Mouse (Mus musculus) MEL (cell line): ENCODE measurements around the gene Rrp12.

ENCODE experiments used
- CHD2 ChIP-seq: IDR thresholded peaks from 2 replicates; pipeline ENCODE4 v1.6.1; 2011; ENCODE audit warnings: low read length, improper control_type of control experiment
- CTCF ChIP-seq, 3 experiments: IDR thresholded peaks in 2 of 3; conservative IDR thresholded peaks in 1 of 3; 2 replicates each; pipeline ENCODE4 v1.5.1; 2011 to 2012; ENCODE audit warnings: low read length in 3 of 3, low read depth in 2 of 3, mild to moderate bottlenecking in 2 of 3, improper control_type of control experiment in 1 of 3, inconsistent platforms in 1 of 3, mixed read lengths in 1 of 3, moderate library complexity in 1 of 3; ENCODE audit not compliant: control insufficient read depth in 1 of 3, insufficient read depth in 1 of 3, poor library complexity in 1 of 3, severe bottlenecking in 1 of 3
- EP300 ChIP-seq, 2 experiments: IDR thresholded peaks; 2 replicates each; pipeline ENCODE4 v1.6.1; 2011; ENCODE audit warnings: improper control_type of control experiment in 2 of 2, low read length in 2 of 2, low read depth in 1 of 2, mild to moderate bottlenecking in 1 of 2
- GATA1 ChIP-seq: IDR thresholded peaks from 2 replicates; pipeline ENCODE4 v1.6.1; 2011; ENCODE audit warnings: low read depth, low read length, improper control_type of control experiment
- MAFK ChIP-seq: IDR thresholded peaks from 2 replicates; pipeline ENCODE4 v1.6.1; 2011; ENCODE audit warnings: low read depth, mild to moderate bottlenecking, low read length, improper control_type of control experiment, borderline replicate concordance
- MEF2A ChIP-seq: IDR thresholded peaks from 2 replicates; pipeline ENCODE4 v1.6.1; 2014; ENCODE audit warnings: low read depth, mild to moderate bottlenecking, inconsistent platforms, low read length, improper control_type of control experiment; ENCODE audit not compliant: poor library complexity, insufficient replicate concordance, severe bottlenecking; ENCODE audit errors: extremely low read depth
- POLR2A ChIP-seq, 2 experiments: IDR thresholded peaks; 2 replicates each; pipeline ENCODE4 v1.6.1; 2011 to 2012; ENCODE audit warnings: low read length in 2 of 2, mild to moderate bottlenecking in 2 of 2, control low read depth in 1 of 2, improper control_type of control experiment in 1 of 2, low read depth in 1 of 2, moderate library complexity in 1 of 2; ENCODE audit not compliant: control insufficient read depth in 1 of 2, insufficient read depth in 1 of 2, poor library complexity in 1 of 2
- TBP ChIP-seq: IDR thresholded peaks from 2 replicates; pipeline ENCODE4 v1.8.0; 2011; ENCODE audit warnings: low read depth, low read length, improper control_type of control experiment
- TCF12 ChIP-seq: IDR thresholded peaks from 2 replicates; pipeline ENCODE4 v1.6.1; 2014; ENCODE audit warnings: low read depth, mild to moderate bottlenecking, inconsistent platforms, low read length, improper control_type of control experiment, moderate library complexity
- UBTF ChIP-seq: IDR thresholded peaks from 2 replicates; pipeline ENCODE4 v1.6.1; 2012; ENCODE audit warnings: low read depth, mild to moderate bottlenecking, inconsistent platforms, low read length, improper control_type of control experiment, moderate library complexity, borderline replicate concordance; ENCODE audit not compliant: insufficient read depth
- USF1 ChIP-seq: IDR thresholded peaks from 2 replicates; pipeline ENCODE4 v1.6.1; 2014; ENCODE audit warnings: low read depth, mild to moderate bottlenecking, inconsistent platforms, low read length, improper control_type of control experiment, moderate library complexity

- TF ChIP-seq TBP, result no peak
- no peak for TF ChIP-seq UBTF
- no peak for TF ChIP-seq GATA1
- no peak for TF ChIP-seq MAFK
- TF ChIP-seq EP300 (IDR thresholded peaks at IDR 0.05; ENCODE audit: low read depth in 1 of 2, low read length in 2 of 2), result no peak
- TF ChIP-seq CTCF (IDR thresholded peaks at IDR 0.05 in 2 of 3, conservative IDR thresholded peaks at IDR 0.05 in 1 of 3; ENCODE audit: control insufficient read depth in 1 of 3, insufficient read depth in 1 of 3, low read depth in 2 of 3, low read length in 3 of 3, poor library complexity in 1 of 3, severe bottlenecking in 1 of 3), result no peak
- TF ChIP-seq POLR2A (IDR thresholded peaks at IDR 0.05; ENCODE audit: control insufficient read depth in 1 of 2, insufficient read depth in 1 of 2, low read depth in 1 of 2, low read length in 2 of 2, poor library complexity in 1 of 2), result no peak
- TF ChIP-seq MEF2A, result no peak
- no peak for TF ChIP-seq USF1
- TF ChIP-seq CHD2, result no peak
- TF ChIP-seq TCF12, result no peak
Measured at GRCm38 (mm10) chr19:41817325-41817724, 78.6 kb downstream of the Rrp12 start.
